Mouse (Mus musculus) lung, postnatal 0 days (tissue): ENCODE measurements around the gene Mybl2. TPM values are rescaled to one million over a fixed set of nuclear protein-coding genes. Genes with fewer than 3 reads are reported as not detected.

ENCODE experiments used
- ATAC-seq: fragments of 200-750 bp; cut with Nextera tagmentation; 2 replicates; pipeline ENCODE4 v1.8.0; 2017; ENCODE audit warnings: moderate library complexity
- DNase-seq: peaks from one replicate; pipeline ENCODE4 v3.0.0-alpha.2; 2016; ENCODE audit warnings: low spot score
- H3K27ac ChIP-seq: fragments of 300-500 bp; sonication (generic); 2 replicates; pipeline ENCODE4 v1.5.1; 2014; ENCODE audit warnings: antibody characterized with exemption, mild to moderate bottlenecking, low read length, mixed read lengths
- H3K27me3 ChIP-seq: fragments of 300-500 bp; sonication (generic); replicated peaks from 2 replicates; pipeline ENCODE4 v1.6.1; 2014; ENCODE audit warnings: low read length, mixed read lengths; ENCODE audit not compliant: insufficient read depth
- H3K36me3 ChIP-seq: fragments of 300-500 bp; sonication (generic); 2 replicates; pipeline ENCODE4 v1.6.1; 2014; ENCODE audit warnings: low read length, mixed read lengths; ENCODE audit not compliant: insufficient read depth
- H3K4me1 ChIP-seq: fragments of 300-500 bp; sonication (generic); 2 replicates; pipeline ENCODE4 v1.6.1; 2014; ENCODE audit warnings: antibody characterized with exemption, low read depth, low read length, mixed read lengths; ENCODE audit not compliant: insufficient read depth
- H3K4me2 ChIP-seq: fragments of 300-500 bp; sonication (generic); replicated peaks from 2 replicates; pipeline ENCODE4 v1.6.1; 2014; ENCODE audit warnings: low read depth, mild to moderate bottlenecking, low read length, moderate library complexity, mixed read lengths
- H3K4me3 ChIP-seq: fragments of 300-500 bp; sonication (generic); 2 replicates; pipeline ENCODE4 v1.5.1; 2014; ENCODE audit warnings: low read depth, low read length
- H3K9ac ChIP-seq: fragments of 300-500 bp; sonication (generic); replicated peaks from 2 replicates; pipeline ENCODE4 v1.6.1; 2014; ENCODE audit warnings: low read depth, mild to moderate bottlenecking
- H3K9me3 ChIP-seq: fragments of 300-500 bp; sonication (generic); 2 replicates; pipeline ENCODE4 v1.6.1; 2016; ENCODE audit warnings: low read length, mixed read lengths
- CTCF ChIP-seq: IDR thresholded peaks from 2 replicates; pipeline ENCODE4 v1.5.1; 2016; ENCODE audit warnings: antibody characterized with exemption, mild to moderate bottlenecking
- EP300 ChIP-seq: IDR thresholded peaks from 2 replicates; pipeline ENCODE4 v1.6.1; 2016; ENCODE audit warnings: antibody characterized with exemption, mild to moderate bottlenecking, control low read depth
- WGBS: fragments of 180-500 bp; shearing (Covaris S2); extraction: QIAGEN DNeasy Blood & Tissue Kit; methylation state at CpG from one replicate; pipeline ENCODE4 v1.1.7; 2014; 5-methylcytosine and 5-hydroxymethylcytosine counted together
- polyA plus RNA-seq: library from polyadenylated mRNA; unstranded; fragments of >200 nt; fragmentation: Nextera tagmentation; extraction: Ambion mirVana; gene quantifications from 2 replicates; pipeline ENCODE4 v1.2.1, GENCODE M21; 2015

Mybl2 gene
- polyA plus RNA-seq, 1 experiment from 2014 or later: 1.8 TPM

- no peak for ATAC-seq
- no peak overlapping the region for H3K9ac ChIP-seq
- H3K27me3 ChIP-seq: no peaks in the 10 kb centered on the region
- no peaks in the 10 kb centered on the region for H3K36me3 ChIP-seq
- H3K4me3 ChIP-seq: no peak overlapping the region
- TF ChIP-seq CTCF: no peak
- TF ChIP-seq EP300: no peak
- H3K4me2 ChIP-seq: no peak overlapping the region
- 90% methylated on average over 12 of the region's 12 CpGs for WGBS
- DNase-seq: no peak
- H3K27ac ChIP-seq: no peak overlapping the region
- no peaks in the 10 kb centered on the region for H3K4me1 ChIP-seq
- H3K9me3 ChIP-seq: no peaks in the 10 kb centered on the region
Observed at GRCm38 (mm10) chr2:163074808-163075207, 20.3 kb downstream of the Mybl2 start.

GRCm38 (mm10) chr2:163075234-163075633, 20.7 kb downstream of the Mybl2 start:
- no peak overlapping the region for H3K4me3 ChIP-seq
- no peak overlapping the region for H3K9ac ChIP-seq
- no peaks in the 10 kb centered on the region for H3K9me3 ChIP-seq
- H3K4me1 ChIP-seq: no peaks in the 10 kb centered on the region
- ATAC-seq (no peak), DNase-seq (no peak)
- 77% methylated on average over 3 of the region's 3 CpGs for WGBS
- no peak overlapping the region for H3K27ac ChIP-seq
- no peak overlapping the region for H3K4me2 ChIP-seq
- no peaks in the 10 kb centered on the region for H3K36me3 ChIP-seq
- TF ChIP-seq CTCF (no peak), EP300 (no peak)
- no peaks in the 10 kb centered on the region for H3K27me3 ChIP-seq

GRCm38 (mm10) chr2:163079041-163079440, 24.6 kb downstream of the Mybl2 start:
- Histone ChIP-seq H3K4me3 (no peak overlapping the region), H3K9me3 (no peaks in the 10 kb centered on the region), H3K36me3 (no peaks in the 10 kb centered on the region), H3K4me1 (no peaks in the 10 kb centered on the region), H3K27me3 (no peaks in the 10 kb centered on the region), H3K9ac (no peak overlapping the region), H3K27ac (no peak overlapping the region), H3K4me2 (no peak overlapping the region)
- WGBS: 88% methylated on average over 4 of the region's 4 CpGs
- DNase-seq (no peak), ATAC-seq (no peak)
- TF ChIP-seq EP300 (no peak), CTCF (no peak)

- H3K4me2 ChIP-seq: no peak overlapping the region
- ATAC-seq (no peak), DNase-seq (no peak)
- no peak overlapping the region for H3K27ac ChIP-seq
- no peak overlapping the region for H3K4me3 ChIP-seq
- H3K9me3 ChIP-seq: no peaks in the 10 kb centered on the region
- H3K27me3 ChIP-seq: no peaks in the 10 kb centered on the region
- H3K4me1 ChIP-seq: no peaks in the 10 kb centered on the region
- WGBS: 57% methylated on average over 5 of the region's 5 CpGs
- TF ChIP-seq EP300 (no peak), CTCF (no peak)
- no peaks in the 10 kb centered on the region for H3K36me3 ChIP-seq
- no peak overlapping the region for H3K9ac ChIP-seq
Observed at GRCm38 (mm10) chr2:163082591-163082990, 28.1 kb downstream of the Mybl2 start.

- no peak overlapping the region for H3K9ac ChIP-seq
- H3K9me3 ChIP-seq: no peaks in the 10 kb centered on the region
- H3K4me2 ChIP-seq: no peak overlapping the region
- no peak for ATAC-seq
- WGBS: 87% methylated on average over 3 of the region's 3 CpGs
- TF ChIP-seq EP300 (no peak), CTCF (no peak)
- DNase-seq: no peak
- no peaks in the 10 kb centered on the region for H3K36me3 ChIP-seq
- H3K27me3 ChIP-seq: no peaks in the 10 kb centered on the region
- no peak overlapping the region for H3K4me3 ChIP-seq
- no peak overlapping the region for H3K27ac ChIP-seq
- H3K4me1 ChIP-seq: no peaks in the 10 kb centered on the region
Observed at GRCm38 (mm10) chr2:163084519-163084918, 30.0 kb downstream of the Mybl2 start.

GRCm38 (mm10) chr2:163085047-163085446, 30.6 kb downstream of the Mybl2 start:
- DNase-seq (no peak), ATAC-seq (no peak)
- no peak for TF ChIP-seq CTCF
- no peak for TF ChIP-seq EP300
- Histone ChIP-seq H3K9me3 (no peaks in the 10 kb centered on the region), H3K4me3 (no peak overlapping the region), H3K36me3 (no peaks in the 10 kb centered on the region), H3K4me1 (no peaks in the 10 kb centered on the region), H3K4me2 (no peak overlapping the region), H3K27ac (no peak overlapping the region), H3K9ac (no peak overlapping the region), H3K27me3 (no peaks in the 10 kb centered on the region)
- WGBS: 90% methylated on average over 6 of the region's 6 CpGs

GRCm38 (mm10) chr2:163086561-163086960, 32.1 kb downstream of the Mybl2 start:
- no peaks in the 10 kb centered on the region for H3K4me1 ChIP-seq

More at GRCm38 (mm10) chr2:163086561-163086960, 32.1 kb downstream of the Mybl2 start:
- Histone ChIP-seq H3K27me3 (no peaks in the 10 kb centered on the region), H3K9ac (no peak overlapping the region), H3K4me3 (no peak overlapping the region), H3K9me3 (no peaks in the 10 kb centered on the region), H3K27ac (no peak overlapping the region), H3K4me2 (no peak overlapping the region), H3K36me3 (no peaks in the 10 kb centered on the region)
- no peak for TF ChIP-seq EP300
- no peak for TF ChIP-seq CTCF
- DNase-seq (no peak), ATAC-seq (no peak)
- WGBS: 75% methylated on average over 8 of the region's 8 CpGs
